Mouse (Mus musculus): Measurements from ENCODE around the gene Clptm1. TPM values are rescaled to one million over a fixed set of nuclear protein-coding genes. Genes with fewer than 3 reads are reported as not detected.

Gene Clptm1
- total and polyA plus RNA-seq, 3 experiments = 61.7 to 74.9 (median 70.1) TPM

GRCm38 (mm10) chr7:19635074-19635827, 29.6 kb downstream of the Clptm1 start:
- 72% methylated on average over 11 of the region's 11 CpGs for WGBS
- no peak overlapping the region for H3K4me3 ChIP-seq
- H3K36me3 ChIP-seq (ENCODE audit: control insufficient read depth, insufficient read depth, low read length) = no peaks in the 10 kb centered on the region
- H3K4me1 ChIP-seq (ENCODE audit: control insufficient read depth, insufficient read depth, low read length) = peaks cover 3% of the 10 kb centered on the region; the same call in 1 of the 2 replicates
- DNase-seq = no peak
- no peak overlapping the region for H3K27ac ChIP-seq
- H3K79me2 ChIP-seq (replicated peaks; ENCODE audit: control insufficient read depth, insufficient read depth, low read length) = no peaks in the 10 kb centered on the region
- TF ChIP-seq EP300 (IDR thresholded peaks at IDR 0.05; ENCODE audit: insufficient read depth, low read depth, low read length) (no peak), POLR2A (IDR thresholded peaks at IDR 0.05; ENCODE audit: insufficient read depth, low read depth, low read length) (no peak), CTCF (IDR thresholded peaks at IDR 0.05) (no peak)
- H3K9ac ChIP-seq (ENCODE audit: low read depth, low read length) = no peak overlapping the region
- H3K27me3 ChIP-seq (ENCODE audit: control insufficient read depth, insufficient read depth, low read length) = no peaks in the 10 kb centered on the region
- intact Hi-C loops (cut with DNase I) = no loop called here

- Histone ChIP-seq H3K27ac (no peak overlapping the region), H3K4me1 (ENCODE audit: control insufficient read depth, insufficient read depth, low read length) (peaks cover 4% of the 10 kb centered on the region; the same call in 1 of the 2 replicates), H3K36me3 (ENCODE audit: control insufficient read depth, insufficient read depth, low read length) (no peaks in the 10 kb centered on the region), H3K27me3 (ENCODE audit: control insufficient read depth, insufficient read depth, low read length) (no peaks in the 10 kb centered on the region), H3K9ac (ENCODE audit: low read depth, low read length) (no peak overlapping the region), H3K79me2 (replicated peaks; ENCODE audit: control insufficient read depth, insufficient read depth, low read length) (no peaks in the 10 kb centered on the region), H3K4me3 (no peak overlapping the region)
- TF ChIP-seq EP300 (IDR thresholded peaks at IDR 0.05; ENCODE audit: insufficient read depth, low read depth, low read length) (no peak), CTCF (IDR thresholded peaks at IDR 0.05) (no peak), POLR2A (IDR thresholded peaks at IDR 0.05; ENCODE audit: insufficient read depth, low read depth, low read length) (no peak)
- 84% methylated on average over 2 of the region's 2 CpGs for WGBS
- intact Hi-C loops (cut with DNase I) = no loop called here
- DNase-seq = no peak
Observed at GRCm38 (mm10) chr7:19634591-19634990, 30.2 kb downstream of the Clptm1 start.

GRCm38 (mm10) chr7:19633855-19634254, 31.0 kb downstream of the Clptm1 start:
- TF ChIP-seq EP300 (IDR thresholded peaks at IDR 0.05; ENCODE audit: insufficient read depth, low read depth, low read length) (no peak), CTCF (IDR thresholded peaks at IDR 0.05) (no peak), POLR2A (IDR thresholded peaks at IDR 0.05; ENCODE audit: insufficient read depth, low read depth, low read length) (no peak)
- no peaks in the 10 kb centered on the region for H3K27me3 ChIP-seq (ENCODE audit: control insufficient read depth, insufficient read depth, low read length)
- no peak overlapping the region for H3K4me3 ChIP-seq
- no peak for DNase-seq
- peaks cover 4% of the 10 kb centered on the region; the same call in 1 of the 2 replicates for H3K4me1 ChIP-seq (ENCODE audit: control insufficient read depth, insufficient read depth, low read length)
- no peak overlapping the region for H3K27ac ChIP-seq
- H3K79me2 ChIP-seq (replicated peaks; ENCODE audit: control insufficient read depth, insufficient read depth, low read length) = no peaks in the 10 kb centered on the region
- 91% methylated on average over 15 of the region's 15 CpGs for WGBS
- intact Hi-C loops (cut with DNase I) = no loop called here
- no peaks in the 10 kb centered on the region for H3K36me3 ChIP-seq (ENCODE audit: control insufficient read depth, insufficient read depth, low read length)
- no peak overlapping the region for H3K9ac ChIP-seq (ENCODE audit: low read depth, low read length)

- Histone ChIP-seq H3K4me1 (ENCODE audit: control insufficient read depth, insufficient read depth, low read length) (peaks cover 4% of the 10 kb centered on the region; the same call in 1 of the 2 replicates), H3K36me3 (ENCODE audit: control insufficient read depth, insufficient read depth, low read length) (no peaks in the 10 kb centered on the region), H3K27me3 (ENCODE audit: control insufficient read depth, insufficient read depth, low read length) (no peaks in the 10 kb centered on the region), H3K79me2 (replicated peaks; ENCODE audit: control insufficient read depth, insufficient read depth, low read length) (no peaks in the 10 kb centered on the region), H3K27ac (no peak overlapping the region), H3K9ac (ENCODE audit: low read depth, low read length) (no peak overlapping the region), H3K4me3 (no peak overlapping the region)
- DNase-seq = no peak
- TF ChIP-seq POLR2A (IDR thresholded peaks at IDR 0.05; ENCODE audit: insufficient read depth, low read depth, low read length) = no peak
- TF ChIP-seq EP300 (IDR thresholded peaks at IDR 0.05; ENCODE audit: insufficient read depth, low read depth, low read length) = no peak
- no peak for TF ChIP-seq CTCF (IDR thresholded peaks at IDR 0.05)
- intact Hi-C loops (cut with DNase I) = no loop called here
- 86% methylated on average over 17 of the region's 17 CpGs for WGBS
Observed at GRCm38 (mm10) chr7:19633197-19633596, 31.6 kb downstream of the Clptm1 start.

GRCm38 (mm10) chr7:19632720-19633119, 32.1 kb downstream of the Clptm1 start:
- no peak for DNase-seq
- no peaks in the 10 kb centered on the region for H3K36me3 ChIP-seq (ENCODE audit: control insufficient read depth, insufficient read depth, low read length)
- intact Hi-C loops (cut with DNase I) = no loop called here
- peaks cover 4% of the 10 kb centered on the region; the same call in 1 of the 2 replicates for H3K4me1 ChIP-seq (ENCODE audit: control insufficient read depth, insufficient read depth, low read length)
- H3K27ac ChIP-seq = no peak overlapping the region
- no peaks in the 10 kb centered on the region for H3K79me2 ChIP-seq (replicated peaks; ENCODE audit: control insufficient read depth, insufficient read depth, low read length)
- no peak overlapping the region for H3K9ac ChIP-seq (ENCODE audit: low read depth, low read length)
- TF ChIP-seq CTCF (IDR thresholded peaks at IDR 0.05) (no peak), EP300 (IDR thresholded peaks at IDR 0.05; ENCODE audit: insufficient read depth, low read depth, low read length) (no peak), POLR2A (IDR thresholded peaks at IDR 0.05; ENCODE audit: insufficient read depth, low read depth, low read length) (no peak)
- H3K4me3 ChIP-seq = no peak overlapping the region
- H3K27me3 ChIP-seq (ENCODE audit: control insufficient read depth, insufficient read depth, low read length) = no peaks in the 10 kb centered on the region

- H3K36me3 ChIP-seq (ENCODE audit: control insufficient read depth, insufficient read depth, low read length) = no peaks in the 10 kb centered on the region
Observed at GRCm38 (mm10) chr7:19632275-19632674, 32.6 kb downstream of the Clptm1 start.

More at GRCm38 (mm10) chr7:19632275-19632674, 32.6 kb downstream of the Clptm1 start:
- intact Hi-C loops (cut with DNase I) = no loop called here
- Histone ChIP-seq H3K79me2 (replicated peaks; ENCODE audit: control insufficient read depth, insufficient read depth, low read length) (no peaks in the 10 kb centered on the region), H3K27ac (no peak overlapping the region), H3K27me3 (ENCODE audit: control insufficient read depth, insufficient read depth, low read length) (no peaks in the 10 kb centered on the region), H3K9ac (ENCODE audit: low read depth, low read length) (no peak overlapping the region), H3K4me1 (ENCODE audit: control insufficient read depth, insufficient read depth, low read length) (peaks cover 4% of the 10 kb centered on the region; the same call in 1 of the 2 replicates), H3K4me3 (no peak overlapping the region)
- DNase-seq = no peak
- TF ChIP-seq EP300 (IDR thresholded peaks at IDR 0.05; ENCODE audit: insufficient read depth, low read depth, low read length) = no peak
- no peak for TF ChIP-seq POLR2A (IDR thresholded peaks at IDR 0.05; ENCODE audit: insufficient read depth, low read depth, low read length)
- TF ChIP-seq CTCF (IDR thresholded peaks at IDR 0.05) = no peak
